Mouse (Mus musculus) mouse embryonic stem cell (cell line): ENCODE data around the gene Rars2.

Experiments used
- in situ Hi-C, 2 experiments: fragments of 300-500 bp; cut with MboI; formaldehyde crosslinking; loops; 1 replicate in 1 of 2; 3 replicates in 1 of 2; pipeline ENCODE4 v1.14.3; 2019 to 2020; ENCODE audit warnings: low sequenced_read_pairs in 2 of 2, low pct_unique_long_range_greater_than_20kb in 1 of 2, mixed read lengths in 1 of 2; ENCODE audit not compliant: unreplicated experiment in 1 of 2

The Rars2 gene

GRCm38 (mm10) chr4:34708127-34708526 lies 93.4 kb downstream of the Rars2 start:
- in situ Hi-C loops: loop anchor here (10.0 to 25.0 kb wide), 2 partner anchors 204 to 207 kb away; no protein-coding TSS in a partner anchor
